Mouse (Mus musculus) brain, embryonic 14.5 days (tissue): ENCODE results near the gene Larp7.

Experiments
- CTCF ChIP-seq: fragments of 200-500 bp; IDR thresholded peaks from 2 replicates; pipeline ENCODE4 v1.5.1; 2012; ENCODE audit warnings: inconsistent platforms, mild to moderate bottlenecking, moderate library complexity, borderline replicate concordance; ENCODE audit not compliant: insufficient read depth, insufficient read length; ENCODE audit errors: extremely low read depth
- POLR2A ChIP-seq: fragments of 200-500 bp; IDR thresholded peaks from 2 replicates; pipeline ENCODE4 v1.6.1; 2012; ENCODE audit warnings: mild to moderate bottlenecking, inconsistent platforms, borderline replicate concordance; ENCODE audit not compliant: poor library complexity, insufficient read depth, insufficient read length, severe bottlenecking; ENCODE audit errors: extremely low read depth

- no peak for TF ChIP-seq POLR2A
- TF ChIP-seq CTCF: no peak
Measured at GRCm38 (mm10) chr3:127527465-127528034, 25.6 kb downstream of the Larp7 start.
